Mouse (Mus musculus): ENCODE data around the gene Arvcf.

- TF ChIP-seq EP300 (IDR thresholded peaks at IDR 0.05; ENCODE audit: low read depth): no peak
- no peak for TF ChIP-seq CTCF (IDR thresholded peaks at IDR 0.05; ENCODE audit: low read depth)
These were observed 61.8 kb downstream of the Arvcf start for GRCm38 (mm10) chr16:18409776-18410175.

Data from liver, postnatal 0 days (tissue).